Mouse (Mus musculus) heart, adult 8-10 months (tissue): Measurements from ENCODE around the gene Map7d2. TPM values are rescaled to one million over a fixed set of nuclear protein-coding genes. Genes with fewer than 3 reads are reported as not detected.

Source experiments
- DNase-seq: peaks from one replicate; pipeline ENCODE4 v3.0.0; 2022; ENCODE audit warnings: low spot score
- total RNA-seq, 4 experiments: library from RNA; stranded (reverse); gene quantifications; 2 replicates each; pipeline ENCODE4 v1.2.4; 2022

The Map7d2 gene
- total RNA-seq, 4 experiments from 2014 or later = 0.37 to 0.66 (median 0.56) TPM

GRCm38 (mm10) chrX:159509847-159510715 is 95.7 kb downstream of the Map7d2 start:
- no peak for DNase-seq

- no peak for DNase-seq
Observed at GRCm38 (mm10) chrX:159510716-159511051, 96.3 kb downstream of the Map7d2 start.

GRCm38 (mm10) chrX:159515599-159515998 is 101.2 kb downstream of the Map7d2 start:
- DNase-seq = no peak

GRCm38 (mm10) chrX:159521780-159522179 is 107.4 kb downstream of the Map7d2 start:
- no peak for DNase-seq

- DNase-seq = no peak
Observed at GRCm38 (mm10) chrX:159522651-159523050, 108.3 kb downstream of the Map7d2 start.

GRCm38 (mm10) chrX:159526388-159526787 is 112.0 kb downstream of the Map7d2 start, which contains the start of gene Bclaf3:
Bclaf3 (plus strand) TSS chrX:159526688.
- no peak for DNase-seq

- DNase-seq = peak; percentile 94
Observed at GRCm38 (mm10) chrX:159532427-159532810, 118.0 kb downstream of the Map7d2 start.

- DNase-seq = no peak
Observed at GRCm38 (mm10) chrX:159532811-159533462, 118.6 kb downstream of the Map7d2 start.

- DNase-seq = no peak
Observed at GRCm38 (mm10) chrX:159541936-159542335, 127.6 kb downstream of the Map7d2 start.

GRCm38 (mm10) chrX:159547093-159547492 is 132.7 kb downstream of the Map7d2 start:
- no peak for DNase-seq

Other genes with a start within 250 kb of the Map7d2 start
- 10 to 100 TPM; 24.9 to 35.4 (median 30.7) TPM for gene Rps6ka3, start 204.3 kb upstream of the Map7d2 start, total RNA-seq
- gene Eif1ax, start 42.4 kb upstream of the Map7d2 start, total RNA-seq = 10 to 100 TPM; 68.8 to 81.2 (median 70.4) TPM
- 1 to 10 TPM; 2.7 to 4.7 (median 2.8) TPM for gene Bclaf3, start 112.1 kb downstream of the Map7d2 start, total RNA-seq
- 100 to 1,000 TPM; 114 to 142 (median 125) TPM for gene Sh3kbp1, start 212.7 kb downstream of the Map7d2 start, total RNA-seq